Mouse (Mus musculus) 3134 (cell line): ENCODE results near the gene 1700021F05Rik.

Source experiments
- DNase-seq: peaks from one replicate; pipeline ENCODE4 v3.0.0-alpha.2; 2011; ENCODE audit warnings: low spot score; ENCODE audit not compliant: insufficient read length; ENCODE audit errors: extremely low read depth

1700021F05Rik gene

GRCm38 (mm10) chr10:43485751-43486268, 55.0 kb downstream of the 1700021F05Rik start:
- no peak for DNase-seq

- DNase-seq, result no peak
These were observed 57.3 kb downstream of the 1700021F05Rik start for GRCm38 (mm10) chr10:43483426-43483995.

GRCm38 (mm10) chr10:43482021-43482420, 58.8 kb downstream of the 1700021F05Rik start:
- DNase-seq, result no peak

- no peak for DNase-seq
These were observed 59.6 kb downstream of the 1700021F05Rik start for GRCm38 (mm10) chr10:43481179-43481578.

- no peak for DNase-seq
These were observed 60.5 kb downstream of the 1700021F05Rik start for GRCm38 (mm10) chr10:43480227-43480849.

GRCm38 (mm10) chr10:43479436-43480157, 61.2 kb downstream of the 1700021F05Rik start:
- peak; percentile 91 for DNase-seq

- DNase-seq, result peak; percentile 22
These were observed 61.9 kb downstream of the 1700021F05Rik start, which contains the start of gene Bend3 for GRCm38 (mm10) chr10:43478751-43479435. Bend3 (plus strand) TSS chr10:43478831.

GRCm38 (mm10) chr10:43477865-43478681, 62.7 kb downstream of the 1700021F05Rik start:
- peak; percentile 32 for DNase-seq

GRCm38 (mm10) chr10:43477459-43477858, 63.3 kb downstream of the 1700021F05Rik start:
- DNase-seq, result no peak

GRCm38 (mm10) chr10:43475376-43475775, 65.4 kb downstream of the 1700021F05Rik start:
- no peak for DNase-seq
